Mouse (Mus musculus): ENCODE measurements around the gene Npdc1.

- no peak for TF ChIP-seq CTCF (IDR thresholded peaks at IDR 0.05; ENCODE audit: borderline replicate concordance, control insufficient read depth, extremely low read depth, insufficient read depth, low read length, poor library complexity)
- TF ChIP-seq POLR2A (IDR thresholded peaks at IDR 0.05; ENCODE audit: control insufficient read depth, extremely low read depth, insufficient read depth, low read length, poor library complexity), result no peak
Observed at GRCm38 (mm10) chr2:25434292-25434691, 35.1 kb downstream of the Npdc1 start.

Data from thymus, adult 2 months (tissue).